Mouse (Mus musculus) intestine, embryonic 14.5 days (tissue): Measurements from ENCODE around the gene Gm10638. TPM values are rescaled to one million over a fixed set of nuclear protein-coding genes. Genes with fewer than 3 reads are reported as not detected.

Source experiments
- ATAC-seq: fragments of 200-750 bp; cut with Nextera tagmentation; replicated peaks from 2 replicates; pipeline ENCODE4 v1.8.0; 2017; ENCODE audit warnings: low read depth, moderate number of reproducible peaks, moderate TSS enrichment, moderate library complexity; ENCODE audit not compliant: low FRiP score, low TSS enrichment
- DNase-seq: peaks from one replicate; pipeline ENCODE4 v3.0.0-alpha.2; 2018; ENCODE audit warnings: low spot score
- H3K27ac ChIP-seq: fragments of 300-500 bp; sonication (generic); 2 replicates; pipeline ENCODE4 v1.5.1; 2014; ENCODE audit warnings: low read depth, mild to moderate bottlenecking, control low read depth
- H3K27me3 ChIP-seq: fragments of 300-500 bp; sonication (generic); replicated peaks from 2 replicates; pipeline ENCODE4 v1.6.1; 2014; ENCODE audit warnings: low read length, control low read depth; ENCODE audit not compliant: control insufficient read depth, insufficient read depth
- H3K36me3 ChIP-seq: fragments of 300-500 bp; sonication (generic); 2 replicates; pipeline ENCODE4 v1.6.1; 2014; ENCODE audit warnings: low read length, control low read depth; ENCODE audit not compliant: control insufficient read depth, insufficient read depth
- H3K4me1 ChIP-seq: fragments of 300-500 bp; sonication (generic); replicated peaks from 2 replicates; pipeline ENCODE4 v1.6.1; 2014; ENCODE audit warnings: low read length, control low read depth, mixed read lengths; ENCODE audit not compliant: control insufficient read depth, insufficient read depth
- H3K4me2 ChIP-seq: fragments of 300-500 bp; sonication (generic); 2 replicates; pipeline ENCODE4 v1.6.1; 2014; ENCODE audit warnings: low read length
- H3K4me3 ChIP-seq: fragments of 300-500 bp; sonication (generic); 2 replicates; pipeline ENCODE4 v1.5.1; 2014; ENCODE audit warnings: low read depth, low read length, control low read depth, mixed read lengths
- H3K9ac ChIP-seq: fragments of 300-500 bp; sonication (generic); 2 replicates; pipeline ENCODE4 v1.6.1; 2014; ENCODE audit warnings: mild to moderate bottlenecking, low read length
- H3K9me3 ChIP-seq: fragments of 300-500 bp; sonication (generic); 2 replicates; pipeline ENCODE4 v1.6.1; 2016; ENCODE audit warnings: low read length, control low read depth; ENCODE audit not compliant: control insufficient read depth
- WGBS: fragments of 180-500 bp; shearing (Covaris S2); extraction: QIAGEN DNeasy Blood & Tissue Kit; methylation state at CpG from one replicate; pipeline ENCODE4 v1.1.7; 2014; 5-methylcytosine and 5-hydroxymethylcytosine counted together
- polyA plus RNA-seq: library from polyadenylated mRNA; unstranded; fragments of >200 nt; fragmentation: Nextera tagmentation; extraction: Ambion mirVana; gene quantifications from 2 replicates; pipeline ENCODE4 v1.2.1, GENCODE M21; 2014

Gene Gm10638
- polyA plus RNA-seq, 1 experiment from 2014 or later = 3.1 TPM

GRCm38 (mm10) chr8:86744313-86745220, 932 bp upstream of the Gm10638 start:
- ATAC-seq (no peak), DNase-seq (no peak)
- peak overlapping the region; percentile 68 for H3K4me3 ChIP-seq
- peak overlapping the region; percentile 97; the same call in 1 of the 2 replicates for H3K27ac ChIP-seq
- H3K9me3 ChIP-seq = no peaks in the 10 kb centered on the region
- peak overlapping the region; percentile 98 for H3K9ac ChIP-seq
- peak overlapping the region; percentile 59 for H3K4me2 ChIP-seq
- no peaks in the 10 kb centered on the region for H3K36me3 ChIP-seq
- 5% methylated on average over 18 of the region's 18 CpGs for WGBS
- H3K4me1 ChIP-seq = peaks cover 13% of the 10 kb centered on the region
- no peaks in the 10 kb centered on the region for H3K27me3 ChIP-seq

- Histone ChIP-seq H3K4me2 (peak overlapping the region; percentile 81), H3K4me1 (peaks cover 13% of the 10 kb centered on the region), H3K9me3 (no peaks in the 10 kb centered on the region), H3K27ac (peak overlapping the region; percentile 97), H3K36me3 (no peaks in the 10 kb centered on the region), H3K4me3 (peak overlapping the region; percentile 68), H3K27me3 (no peaks in the 10 kb centered on the region), H3K9ac (peak overlapping the region; percentile 98)
- WGBS = under 1% methylated on average over 41 of the region's 70 CpGs
- peak; percentile 91 for ATAC-seq
- peak; percentile 97 for DNase-seq
These were observed 489 bp downstream of the Gm10638 start for GRCm38 (mm10) chr8:86745935-86746441.

DNA sequence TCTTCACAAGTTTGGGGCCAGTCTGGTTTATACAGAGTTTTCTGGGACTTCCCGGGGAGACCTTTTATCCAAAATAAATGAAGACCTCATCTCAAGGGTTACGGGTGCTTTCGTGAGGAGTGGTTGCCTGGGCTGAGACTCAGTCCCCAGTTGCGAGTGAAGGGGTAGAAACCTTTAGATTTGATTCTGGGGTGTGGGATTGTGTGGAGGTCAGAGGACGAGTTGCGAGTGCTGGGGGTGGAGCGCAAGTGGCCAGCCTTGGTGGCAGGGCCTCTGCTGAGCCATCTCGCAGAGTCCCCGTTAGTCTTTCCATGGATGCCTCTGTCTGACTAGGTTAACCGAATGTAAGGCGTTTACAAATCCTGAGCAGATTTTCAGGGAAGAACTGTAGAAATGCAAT, 1.0 kb downstream of the Gm10638 start:
- Histone ChIP-seq H3K27me3 (no peaks in the 10 kb centered on the region), H3K9ac (peak overlapping the region; percentile 98), H3K9me3 (no peaks in the 10 kb centered on the region), H3K36me3 (no peaks in the 10 kb centered on the region), H3K4me1 (peaks cover 13% of the 10 kb centered on the region), H3K4me3 (peak overlapping the region; percentile 68), H3K4me2 (peak overlapping the region; percentile 81), H3K27ac (peak overlapping the region; percentile 97; the same call in 1 of the 2 replicates)
- 3% methylated on average over 11 of the region's 11 CpGs for WGBS
- peak; percentile 33; the same call in 1 of the 2 replicates for ATAC-seq
- DNase-seq = no peak

- Histone ChIP-seq H3K27me3 (no peaks in the 10 kb centered on the region), H3K27ac (no peak overlapping the region), H3K4me2 (no peak overlapping the region), H3K4me1 (peaks cover 7% of the 10 kb centered on the region), H3K9me3 (no peaks in the 10 kb centered on the region), H3K36me3 (no peaks in the 10 kb centered on the region), H3K4me3 (no peak overlapping the region), H3K9ac (no peak overlapping the region)
- WGBS = 44% methylated on average over 2 of the region's 2 CpGs
- ATAC-seq = no peak
- DNase-seq = no peak
These were observed 4.3 kb downstream of the Gm10638 start for GRCm38 (mm10) chr8:86749842-86750241.

DNA sequence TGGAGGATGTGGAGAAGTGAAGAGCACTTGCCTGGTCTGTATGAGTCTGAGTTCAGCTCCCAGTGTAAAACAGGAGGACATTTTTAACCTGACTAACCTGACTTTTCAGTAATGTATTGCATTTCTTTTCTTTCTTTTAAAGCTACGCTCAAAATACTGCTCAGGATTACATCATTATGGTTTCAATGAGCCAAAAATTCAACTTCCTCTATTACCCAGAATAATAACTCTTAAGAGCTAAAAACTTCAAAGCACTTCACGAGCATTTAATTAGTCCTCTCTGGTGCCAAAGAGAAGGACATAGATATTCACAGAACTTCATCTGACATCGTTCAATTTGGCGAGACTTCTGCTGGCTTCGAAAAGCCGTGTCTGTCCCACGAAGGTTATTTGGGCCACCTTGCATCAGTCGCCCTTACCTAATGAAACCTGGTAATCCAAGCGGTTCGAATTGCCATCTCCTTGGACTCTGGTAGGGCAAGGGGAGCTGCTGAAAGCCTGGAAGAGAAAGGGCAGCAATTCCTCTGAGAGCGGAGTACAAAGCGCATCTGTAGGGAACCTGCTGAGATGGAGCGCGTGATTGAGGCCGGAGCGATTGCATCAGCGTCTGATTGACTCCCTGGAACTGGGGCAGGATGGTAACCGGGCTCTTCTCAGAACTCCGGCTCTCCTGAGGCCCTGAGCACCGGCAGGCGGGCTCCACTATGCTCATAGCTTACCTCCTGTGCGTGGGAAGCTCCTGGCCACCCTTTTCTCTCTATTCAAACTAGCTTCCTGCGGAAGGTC, 11.6 kb downstream of the Gm10638 start:
- H3K27ac ChIP-seq = no peak overlapping the region
- no peak overlapping the region for H3K4me3 ChIP-seq
- 0 out of 2 replicates have a peak overlapping the region, but pooled peaks have one; percentile 15 for H3K4me2 ChIP-seq
- H3K36me3 ChIP-seq = no peaks in the 10 kb centered on the region
- H3K9me3 ChIP-seq = no peaks in the 10 kb centered on the region
- H3K27me3 ChIP-seq = peaks cover 8% of the 10 kb centered on the region; the same call in 1 of the 2 replicates
- H3K9ac ChIP-seq = no peak overlapping the region
- ATAC-seq (no peak), DNase-seq (no peak)
- H3K4me1 ChIP-seq = no peaks in the 10 kb centered on the region
- WGBS = 32% methylated on average over 23 of the region's 23 CpGs

- Histone ChIP-seq H3K9ac (no peak overlapping the region), H3K4me1 (no peaks in the 10 kb centered on the region), H3K4me3 (no peak overlapping the region), H3K27ac (no peak overlapping the region), H3K4me2 (no peak overlapping the region), H3K27me3 (peaks cover 10% of the 10 kb centered on the region), H3K36me3 (no peaks in the 10 kb centered on the region), H3K9me3 (no peaks in the 10 kb centered on the region)
- DNase-seq (no peak), ATAC-seq (no peak)
- WGBS = 65% methylated on average over 3 of the region's 3 CpGs
These were observed 13.2 kb downstream of the Gm10638 start for GRCm38 (mm10) chr8:86758651-86759050.

GRCm38 (mm10) chr8:86759090-86759491, 13.6 kb downstream of the Gm10638 start:
- H3K4me2 ChIP-seq = no peak overlapping the region
- peaks cover 11% of the 10 kb centered on the region for H3K27me3 ChIP-seq
- 27% methylated on average over 4 of the region's 4 CpGs for WGBS
- H3K4me3 ChIP-seq = no peak overlapping the region
- H3K36me3 ChIP-seq = no peaks in the 10 kb centered on the region
- DNase-seq (no peak), ATAC-seq (0 out of 2 replicates have a peak, but pooled peaks have one; percentile 50)
- H3K9me3 ChIP-seq = no peaks in the 10 kb centered on the region
- no peak overlapping the region for H3K9ac ChIP-seq
- H3K4me1 ChIP-seq = no peaks in the 10 kb centered on the region
- H3K27ac ChIP-seq = no peak overlapping the region

DNA sequence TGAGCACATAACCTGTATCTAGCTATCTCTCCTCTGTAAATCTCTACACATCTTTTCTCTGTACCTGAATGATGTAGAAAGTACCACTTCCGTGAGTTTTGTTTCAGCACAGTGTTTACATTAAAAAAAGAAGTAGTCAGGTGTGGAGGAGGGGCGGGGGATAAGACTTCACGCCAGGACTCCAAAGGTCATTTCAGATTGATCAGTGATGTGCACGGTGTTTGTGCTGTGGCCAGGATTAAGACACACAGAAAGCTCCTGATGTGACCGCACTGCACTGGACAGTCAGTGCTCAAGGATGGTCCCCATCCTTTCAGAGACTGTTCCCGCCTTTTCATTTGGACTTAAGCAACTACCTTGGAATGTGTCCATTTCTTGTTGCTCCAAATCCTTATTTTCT, 15.2 kb downstream of the Gm10638 start:
- peaks cover 11% of the 10 kb centered on the region for H3K27me3 ChIP-seq
- DNase-seq (no peak), ATAC-seq (no peak)
- no peaks in the 10 kb centered on the region for H3K9me3 ChIP-seq
- H3K9ac ChIP-seq = no peak overlapping the region
- no peaks in the 10 kb centered on the region for H3K36me3 ChIP-seq
- 55% methylated on average over 6 of the region's 6 CpGs for WGBS
- no peak overlapping the region for H3K4me3 ChIP-seq
- H3K27ac ChIP-seq = no peak overlapping the region
- no peak overlapping the region for H3K4me2 ChIP-seq
- H3K4me1 ChIP-seq = no peaks in the 10 kb centered on the region
